Mouse (Mus musculus) hindbrain, embryonic 12.5 days (tissue): ENCODE measurements at regions not wholly inside any gene's neighbourhood (a gene's known extent, or its start where the extent isn't known, plus 50 kb on each side); places are given as distances from the start of the nearest gene placed in this dataset.

Experiments
- ATAC-seq: fragments of 200-750 bp; cut with Nextera tagmentation; 2 replicates; pipeline ENCODE4 v1.8.0; 2017; ENCODE audit warnings: moderate TSS enrichment; ENCODE audit not compliant: low FRiP score
- H3K27ac ChIP-seq: fragments of 300-500 bp; sonication (generic); 2 replicates; pipeline ENCODE4 v1.5.1; 2016; ENCODE audit warnings: mild to moderate bottlenecking
- H3K27me3 ChIP-seq: fragments of 300-500 bp; sonication (generic); 2 replicates; pipeline ENCODE4 v1.6.1; 2016; ENCODE audit warnings: mild to moderate bottlenecking
- H3K36me3 ChIP-seq: fragments of 300-500 bp; sonication (generic); 2 replicates; pipeline ENCODE4 v1.6.1; 2016; ENCODE audit warnings: mild to moderate bottlenecking
- H3K4me1 ChIP-seq: fragments of 300-500 bp; sonication (generic); 2 replicates; pipeline ENCODE4 v1.6.1; 2016
- H3K4me2 ChIP-seq: fragments of 300-500 bp; sonication (generic); replicated peaks from 2 replicates; pipeline ENCODE4 v1.6.1; 2016; ENCODE audit warnings: mild to moderate bottlenecking
- H3K4me3 ChIP-seq: fragments of 300-500 bp; sonication (generic); 2 replicates; pipeline ENCODE4 v1.5.1; 2016; ENCODE audit warnings: mild to moderate bottlenecking
- H3K9ac ChIP-seq: fragments of 300-500 bp; sonication (generic); 2 replicates; pipeline ENCODE4 v1.6.1; 2016; ENCODE audit warnings: mild to moderate bottlenecking, moderate library complexity
- H3K9me3 ChIP-seq: fragments of 300-500 bp; sonication (generic); replicated peaks from 2 replicates; pipeline ENCODE4 v1.6.1; 2016; ENCODE audit warnings: mild to moderate bottlenecking
- WGBS: fragments of 180-500 bp; shearing (Covaris S2); methylation state at CpG from one replicate; pipeline ENCODE4 v1.1.7; 2016; 5-methylcytosine and 5-hydroxymethylcytosine counted together

GRCm38 (mm10) chr12:13964537-13964936 lies 187.3 kb downstream of the Fam84a start:
- Histone ChIP-seq H3K4me1 (no peaks in the 10 kb centered on the region), H3K27ac (no peak overlapping the region), H3K4me2 (no peak overlapping the region), H3K9me3 (no peaks in the 10 kb centered on the region), H3K4me3 (no peak overlapping the region), H3K9ac (no peak overlapping the region), H3K36me3 (no peaks in the 10 kb centered on the region), H3K27me3 (no peaks in the 10 kb centered on the region)
- 93% methylated on average over 3 of the region's 3 CpGs for WGBS
- ATAC-seq = no peak

GRCm38 (mm10) chr12:13939494-13939893 lies 212.4 kb downstream of the Fam84a start:
- ATAC-seq = no peak
- Histone ChIP-seq H3K9me3 (no peaks in the 10 kb centered on the region), H3K9ac (no peak overlapping the region), H3K36me3 (no peaks in the 10 kb centered on the region), H3K4me3 (no peak overlapping the region), H3K4me2 (no peak overlapping the region), H3K27me3 (no peaks in the 10 kb centered on the region), H3K27ac (no peak overlapping the region), H3K4me1 (no peaks in the 10 kb centered on the region)
- 87% methylated on average over 4 of the region's 4 CpGs for WGBS

- H3K4me3 ChIP-seq = no peak overlapping the region
- no peaks in the 10 kb centered on the region for H3K9me3 ChIP-seq
- ATAC-seq = no peak
- no peak overlapping the region for H3K4me2 ChIP-seq
- no peak overlapping the region for H3K9ac ChIP-seq
- H3K27ac ChIP-seq = no peak overlapping the region
- H3K36me3 ChIP-seq = no peaks in the 10 kb centered on the region
- no peaks in the 10 kb centered on the region for H3K4me1 ChIP-seq
- H3K27me3 ChIP-seq = no peaks in the 10 kb centered on the region
- WGBS = 90% methylated on average over 1 of the region's 1 CpGs
These were observed 230.8 kb downstream of the Fam84a start for GRCm38 (mm10) chr12:13921066-13921465.

- Histone ChIP-seq H3K27me3 (no peaks in the 10 kb centered on the region), H3K9me3 (no peaks in the 10 kb centered on the region), H3K4me2 (no peak overlapping the region), H3K36me3 (no peaks in the 10 kb centered on the region), H3K4me3 (no peak overlapping the region), H3K27ac (no peak overlapping the region), H3K4me1 (no peaks in the 10 kb centered on the region), H3K9ac (no peak overlapping the region)
- 43% methylated on average over 3 of the region's 3 CpGs for WGBS
- ATAC-seq = no peak
These were observed 268.5 kb downstream of the Fam84a start for GRCm38 (mm10) chr12:13883317-13883716.

- no peak overlapping the region for H3K9ac ChIP-seq
- H3K27ac ChIP-seq = no peak overlapping the region
- 62% methylated on average over 1 of the region's 1 CpGs for WGBS
- no peaks in the 10 kb centered on the region for H3K36me3 ChIP-seq
- ATAC-seq = no peak
- no peak overlapping the region for H3K4me3 ChIP-seq
- H3K9me3 ChIP-seq = no peaks in the 10 kb centered on the region
- H3K27me3 ChIP-seq = no peaks in the 10 kb centered on the region
- no peaks in the 10 kb centered on the region for H3K4me1 ChIP-seq
- H3K4me2 ChIP-seq = no peak overlapping the region
These were observed 282.7 kb downstream of the Fam84a start for GRCm38 (mm10) chr12:13869161-13869560.

GRCm38 (mm10) chr12:13861226-13861625 lies 290.6 kb downstream of the Fam84a start:
- ATAC-seq = no peak
- Histone ChIP-seq H3K9ac (no peak overlapping the region), H3K27me3 (no peaks in the 10 kb centered on the region), H3K27ac (no peak overlapping the region), H3K4me1 (no peaks in the 10 kb centered on the region), H3K4me2 (no peak overlapping the region), H3K36me3 (no peaks in the 10 kb centered on the region), H3K4me3 (no peak overlapping the region), H3K9me3 (0 out of 2 replicates have a peak, but pooled peaks cover 5% of the 10 kb centered on the region)
- WGBS = 92% methylated on average over 7 of the region's 7 CpGs

GRCm38 (mm10) chr12:13844532-13845485 lies 307.0 kb downstream of the Fam84a start:
- no peak overlapping the region for H3K9ac ChIP-seq
- no peak overlapping the region for H3K4me3 ChIP-seq
- WGBS = 58% methylated on average over 13 of the region's 13 CpGs
- ATAC-seq = peak; percentile 78
- H3K9me3 ChIP-seq = 0 out of 2 replicates have a peak, but pooled peaks cover 3% of the 10 kb centered on the region
- H3K27ac ChIP-seq = no peak overlapping the region
- H3K27me3 ChIP-seq = no peaks in the 10 kb centered on the region
- H3K36me3 ChIP-seq = no peaks in the 10 kb centered on the region
- H3K4me2 ChIP-seq = no peak overlapping the region
- 0 out of 2 replicates have a peak, but pooled peaks cover 3% of the 10 kb centered on the region for H3K4me1 ChIP-seq

- H3K27me3 ChIP-seq = no peaks in the 10 kb centered on the region
- no peak overlapping the region for H3K4me3 ChIP-seq
- ATAC-seq = peak; percentile 71
- H3K4me2 ChIP-seq = no peak overlapping the region
- H3K36me3 ChIP-seq = no peaks in the 10 kb centered on the region
- 55% methylated on average over 5 of the region's 5 CpGs for WGBS
- no peak overlapping the region for H3K27ac ChIP-seq
- H3K9me3 ChIP-seq = 0 out of 2 replicates have a peak, but pooled peaks cover 3% of the 10 kb centered on the region
- H3K4me1 ChIP-seq = 0 out of 2 replicates have a peak, but pooled peaks cover 3% of the 10 kb centered on the region
- H3K9ac ChIP-seq = no peak overlapping the region
These were observed 308.3 kb downstream of the Fam84a start for GRCm38 (mm10) chr12:13843423-13844080.

- 0 out of 2 replicates have a peak, but pooled peaks cover 3% of the 10 kb centered on the region for H3K4me1 ChIP-seq
- H3K9me3 ChIP-seq = no peaks in the 10 kb centered on the region
- H3K4me3 ChIP-seq = no peak overlapping the region
- no peak overlapping the region for H3K4me2 ChIP-seq
- 75% methylated on average over 1 of the region's 1 CpGs for WGBS
- no peak overlapping the region for H3K27ac ChIP-seq
- H3K36me3 ChIP-seq = no peaks in the 10 kb centered on the region
- no peak for ATAC-seq
- H3K27me3 ChIP-seq = no peaks in the 10 kb centered on the region
- no peak overlapping the region for H3K9ac ChIP-seq
These were observed 310.6 kb downstream of the Fam84a start for GRCm38 (mm10) chr12:13841238-13841637.

- Histone ChIP-seq H3K27ac (no peak overlapping the region), H3K27me3 (no peaks in the 10 kb centered on the region), H3K9ac (no peak overlapping the region), H3K4me3 (no peak overlapping the region), H3K4me1 (no peaks in the 10 kb centered on the region), H3K9me3 (no peaks in the 10 kb centered on the region), H3K36me3 (no peaks in the 10 kb centered on the region), H3K4me2 (no peak overlapping the region)
- no peak for ATAC-seq
- WGBS = 80% methylated on average over 3 of the region's 3 CpGs
These were observed 317.1 kb downstream of the Fam84a start for GRCm38 (mm10) chr12:13834723-13835122.

- Histone ChIP-seq H3K27me3 (no peaks in the 10 kb centered on the region), H3K9ac (no peak overlapping the region), H3K9me3 (no peaks in the 10 kb centered on the region), H3K27ac (no peak overlapping the region), H3K36me3 (no peaks in the 10 kb centered on the region), H3K4me3 (no peak overlapping the region), H3K4me2 (no peak overlapping the region), H3K4me1 (no peaks in the 10 kb centered on the region)
- no peak for ATAC-seq
These were observed 326.0 kb downstream of the Fam84a start for GRCm38 (mm10) chr12:13825899-13826298.

- WGBS = 70% methylated on average over 2 of the region's 2 CpGs
- Histone ChIP-seq H3K27me3 (no peaks in the 10 kb centered on the region), H3K36me3 (no peaks in the 10 kb centered on the region)
These were observed 336.4 kb downstream of the Fam84a start for GRCm38 (mm10) chr12:13815500-13815899.

More at GRCm38 (mm10) chr12:13815500-13815899, 336.4 kb downstream of the Fam84a start:
- no peak overlapping the region for H3K4me3 ChIP-seq
- no peak overlapping the region for H3K9ac ChIP-seq
- H3K4me2 ChIP-seq = no peak overlapping the region
- no peak overlapping the region for H3K27ac ChIP-seq
- no peaks in the 10 kb centered on the region for H3K9me3 ChIP-seq
- H3K4me1 ChIP-seq = no peaks in the 10 kb centered on the region
- ATAC-seq = no peak
